Mouse (Mus musculus) heart, embryonic 11.5 days (tissue): ENCODE measurements around the gene Ngly1. TPM values are rescaled to one million over a fixed set of nuclear protein-coding genes. Genes with fewer than 3 reads are reported as not detected.

ENCODE experiments used
- ATAC-seq: fragments of 200-750 bp; cut with Nextera tagmentation; replicated peaks from 2 replicates; pipeline ENCODE4 v1.8.0; 2017; ENCODE audit warnings: moderate library complexity; ENCODE audit not compliant: insufficient number of reproducible peaks, low FRiP score, low TSS enrichment
- H3K27ac ChIP-seq: fragments of 300-500 bp; sonication (generic); 2 replicates; pipeline ENCODE4 v1.5.1; 2014; ENCODE audit warnings: mild to moderate bottlenecking, low read depth, low read length
- H3K27me3 ChIP-seq: fragments of 300-500 bp; sonication (generic); 2 replicates; pipeline ENCODE4 v1.6.1; 2014; ENCODE audit warnings: mild to moderate bottlenecking, low read length, mixed read lengths; ENCODE audit not compliant: control insufficient read depth, insufficient read depth
- H3K36me3 ChIP-seq: fragments of 300-500 bp; sonication (generic); 2 replicates; pipeline ENCODE4 v1.6.1; 2014; ENCODE audit warnings: mild to moderate bottlenecking, low read length, moderate library complexity, mixed read lengths; ENCODE audit not compliant: control insufficient read depth, insufficient read depth
- H3K4me1 ChIP-seq: fragments of 300-500 bp; sonication (generic); 2 replicates; pipeline ENCODE4 v1.6.1; 2014; ENCODE audit warnings: low read length; ENCODE audit not compliant: control insufficient read depth, insufficient read depth
- H3K4me2 ChIP-seq: fragments of 300-500 bp; sonication (generic); 2 replicates; pipeline ENCODE4 v1.6.1; 2014; ENCODE audit warnings: mild to moderate bottlenecking, moderate library complexity
- H3K4me3 ChIP-seq: fragments of 300-500 bp; sonication (generic); 2 replicates; pipeline ENCODE4 v1.5.1; 2014; ENCODE audit warnings: low read depth, low read length
- H3K9ac ChIP-seq: fragments of 300-500 bp; sonication (generic); 2 replicates; pipeline ENCODE4 v1.6.1; 2014; ENCODE audit warnings: mild to moderate bottlenecking, low read depth, low read length, moderate library complexity
- H3K9me3 ChIP-seq: fragments of 300-500 bp; sonication (generic); replicated peaks from 2 replicates; pipeline ENCODE4 v1.6.1; 2016; ENCODE audit warnings: low read length; ENCODE audit not compliant: control insufficient read depth
- WGBS: fragments of 180-500 bp; shearing (Covaris S2); extraction: QIAGEN DNeasy Blood & Tissue Kit; methylation state at CpG from one replicate; pipeline ENCODE4 v1.1.7; 2014; ENCODE audit not compliant: insufficient replicate concordance; 5-methylcytosine and 5-hydroxymethylcytosine counted together
- polyA plus RNA-seq: library from polyadenylated mRNA; unstranded; fragments of >200 nt; fragmentation: Nextera tagmentation; extraction: Ambion mirVana; gene quantifications from 2 replicates; pipeline ENCODE4 v1.2.1, GENCODE M21; 2014

The Ngly1 gene
- polyA plus RNA-seq, 1 experiment from 2014 or later: 22.3 TPM

DNA sequence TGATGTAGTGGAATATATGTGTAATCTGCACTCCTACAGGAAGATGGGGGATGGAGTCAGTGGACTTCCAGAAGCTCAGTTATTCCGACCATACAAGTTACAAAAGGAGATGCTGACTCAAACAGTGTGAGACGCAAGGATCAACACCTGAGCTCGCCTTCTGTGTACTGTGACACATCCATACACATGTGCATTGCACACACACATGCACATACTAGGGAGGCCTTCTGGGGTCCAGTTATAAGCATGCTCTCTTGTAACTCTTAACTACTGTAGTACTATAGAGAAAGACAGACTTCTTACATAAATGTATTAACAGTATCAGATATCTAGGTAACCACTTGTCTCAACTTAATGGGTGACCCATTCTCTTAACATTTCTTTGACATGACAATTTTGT lies 24.6 kb downstream of the Ngly1 start:
- no peaks in the 10 kb centered on the region for H3K9me3 ChIP-seq
- ATAC-seq: no peak
- H3K4me2 ChIP-seq: no peak overlapping the region
- no peak overlapping the region for H3K9ac ChIP-seq
- H3K36me3 ChIP-seq: no peaks in the 10 kb centered on the region
- 75% methylated on average over 3 of the region's 3 CpGs for whole genome bisulfite sequencing
- H3K27me3 ChIP-seq: no peaks in the 10 kb centered on the region
- no peak overlapping the region for H3K4me3 ChIP-seq
- H3K27ac ChIP-seq: no peak overlapping the region
- no peaks in the 10 kb centered on the region for H3K4me1 ChIP-seq

GRCm38 (mm10) chr14:16279196-16279595 lies 30.1 kb downstream of the Ngly1 start:
- Histone ChIP-seq H3K4me2 (no peak overlapping the region), H3K4me3 (no peak overlapping the region), H3K4me1 (no peaks in the 10 kb centered on the region), H3K36me3 (no peaks in the 10 kb centered on the region), H3K9me3 (no peaks in the 10 kb centered on the region), H3K9ac (no peak overlapping the region), H3K27me3 (no peaks in the 10 kb centered on the region), H3K27ac (no peak overlapping the region)
- ATAC-seq: no peak
- WGBS: 73% methylated on average over 4 of the region's 4 CpGs

- Histone ChIP-seq H3K9ac (no peak overlapping the region), H3K36me3 (no peaks in the 10 kb centered on the region), H3K27me3 (no peaks in the 10 kb centered on the region), H3K4me3 (no peak overlapping the region), H3K27ac (no peak overlapping the region), H3K4me1 (no peaks in the 10 kb centered on the region), H3K9me3 (no peaks in the 10 kb centered on the region), H3K4me2 (no peak overlapping the region)
- ATAC-seq: no peak
- whole genome bisulfite sequencing: 80% methylated on average over 4 of the region's 4 CpGs
These were observed 34.9 kb downstream of the Ngly1 start for GRCm38 (mm10) chr14:16283966-16284365.

DNA sequence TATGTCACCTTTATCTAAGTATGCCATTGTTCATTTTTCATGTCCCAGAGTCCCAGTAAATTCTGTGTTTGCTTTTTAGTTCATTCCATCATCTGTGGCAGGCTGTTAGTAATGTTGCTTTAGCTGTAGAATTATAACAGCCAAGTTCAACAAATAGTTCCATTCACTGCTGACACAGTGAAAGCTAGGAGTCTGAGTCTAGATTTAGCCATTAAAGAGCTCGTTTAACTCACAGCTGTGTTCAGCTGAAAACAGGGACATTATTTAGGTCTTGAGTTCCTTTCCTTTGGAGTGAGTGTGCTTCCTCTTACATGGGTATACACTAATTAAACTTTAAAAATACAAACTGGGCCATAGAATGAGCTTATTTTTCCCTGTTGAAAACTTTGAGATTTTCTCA lies 43.3 kb downstream of the Ngly1 start:
- H3K27me3 ChIP-seq: no peaks in the 10 kb centered on the region
- H3K9me3 ChIP-seq: no peaks in the 10 kb centered on the region
- H3K4me1 ChIP-seq: no peaks in the 10 kb centered on the region
- no peak for ATAC-seq
- H3K36me3 ChIP-seq: no peaks in the 10 kb centered on the region
- H3K4me2 ChIP-seq: no peak overlapping the region
- no peak overlapping the region for H3K9ac ChIP-seq
- H3K27ac ChIP-seq: no peak overlapping the region
- no peak overlapping the region for H3K4me3 ChIP-seq
- 67% methylated on average over 1 of the region's 1 CpGs for WGBS

DNA sequence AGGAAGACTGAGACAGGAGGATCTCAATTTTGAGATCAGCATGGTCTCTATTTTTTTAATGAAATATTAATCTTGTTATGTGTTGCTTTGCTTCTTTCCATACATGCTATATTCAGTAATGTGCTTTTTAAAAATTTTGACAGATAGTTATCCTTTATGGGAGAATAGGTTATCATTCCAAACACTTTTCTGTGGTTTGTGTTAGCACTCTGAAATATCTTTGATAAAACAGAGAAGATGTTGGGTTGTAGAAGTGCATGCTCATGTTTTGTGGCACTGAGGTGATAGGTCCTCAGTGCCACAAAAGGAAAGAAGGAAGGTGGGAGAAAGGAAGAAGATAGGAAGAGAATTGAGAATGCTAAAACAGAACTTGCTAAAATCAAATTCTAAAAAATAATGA lies 43.9 kb downstream of the Ngly1 start:
- no peak overlapping the region for H3K27ac ChIP-seq
- no peaks in the 10 kb centered on the region for H3K27me3 ChIP-seq
- no peak overlapping the region for H3K9ac ChIP-seq
- no peak for ATAC-seq
- no peak overlapping the region for H3K4me3 ChIP-seq
- no peak overlapping the region for H3K4me2 ChIP-seq
- no peaks in the 10 kb centered on the region for H3K36me3 ChIP-seq
- no peaks in the 10 kb centered on the region for H3K9me3 ChIP-seq
- no peaks in the 10 kb centered on the region for H3K4me1 ChIP-seq

- ATAC-seq: no peak
- no peaks in the 10 kb centered on the region for H3K36me3 ChIP-seq
- WGBS: 75% methylated on average over 1 of the region's 1 CpGs
These were observed 44.8 kb downstream of the Ngly1 start for GRCm38 (mm10) chr14:16293921-16294320.

GRCm38 (mm10) chr14:16296816-16297468 lies 47.9 kb downstream of the Ngly1 start:
- ATAC-seq: no peak
- Histone ChIP-seq H3K27ac (no peak overlapping the region), H3K27me3 (no peaks in the 10 kb centered on the region), H3K9ac (no peak overlapping the region), H3K4me2 (no peak overlapping the region), H3K36me3 (no peaks in the 10 kb centered on the region; the same call in 1 of the 2 replicates), H3K4me3 (no peak overlapping the region), H3K4me1 (no peaks in the 10 kb centered on the region), H3K9me3 (no peaks in the 10 kb centered on the region)
- 75% methylated on average over 2 of the region's 2 CpGs for WGBS

More at GRCm38 (mm10) chr14:16293921-16294320, 44.8 kb downstream of the Ngly1 start:
- H3K4me1 ChIP-seq: no peaks in the 10 kb centered on the region
- no peak overlapping the region for H3K27ac ChIP-seq
- H3K9me3 ChIP-seq: no peaks in the 10 kb centered on the region
- H3K9ac ChIP-seq: no peak overlapping the region
- no peaks in the 10 kb centered on the region for H3K27me3 ChIP-seq
- H3K4me2 ChIP-seq: no peak overlapping the region
- H3K4me3 ChIP-seq: no peak overlapping the region

DNA sequence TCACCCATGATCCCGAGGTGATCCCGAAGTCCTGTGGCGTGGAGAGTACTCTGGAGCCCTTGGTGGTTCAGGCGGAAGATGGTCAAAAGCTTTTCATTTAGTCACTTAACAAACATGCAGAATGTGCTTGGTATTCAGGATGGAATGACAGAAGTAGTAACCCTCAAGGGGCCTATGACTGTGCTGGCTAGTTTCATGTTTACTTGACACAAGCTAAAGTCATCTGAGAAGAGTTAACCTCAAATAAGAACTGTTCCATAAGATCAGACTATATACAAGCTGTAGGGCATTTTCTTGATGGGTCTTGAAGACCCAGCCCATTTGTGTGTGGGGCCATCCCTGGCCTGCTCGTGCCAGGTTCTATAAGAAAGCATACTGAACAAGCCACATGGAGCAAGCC lies 52.7 kb downstream of the Ngly1 start:
- no peak for ATAC-seq
- H3K4me1 ChIP-seq: no peaks in the 10 kb centered on the region
- H3K36me3 ChIP-seq: no peaks in the 10 kb centered on the region; the same call in 1 of the 2 replicates
- H3K9ac ChIP-seq: no peak overlapping the region
- no peak overlapping the region for H3K4me2 ChIP-seq
- no peaks in the 10 kb centered on the region for H3K9me3 ChIP-seq
- H3K27ac ChIP-seq: no peak overlapping the region
- H3K27me3 ChIP-seq: no peaks in the 10 kb centered on the region
- H3K4me3 ChIP-seq: no peak overlapping the region
- WGBS: 93% methylated on average over 5 of the region's 5 CpGs

GRCm38 (mm10) chr14:16302688-16303087 lies 53.6 kb downstream of the Ngly1 start:
- Histone ChIP-seq H3K9ac (no peak overlapping the region), H3K36me3 (no peaks in the 10 kb centered on the region; the same call in 1 of the 2 replicates), H3K4me2 (no peak overlapping the region), H3K27ac (no peak overlapping the region), H3K27me3 (no peaks in the 10 kb centered on the region), H3K4me1 (no peaks in the 10 kb centered on the region), H3K9me3 (no peaks in the 10 kb centered on the region), H3K4me3 (no peak overlapping the region)
- WGBS: 46% methylated on average over 1 of the region's 1 CpGs
- no peak for ATAC-seq
